Mouse (Mus musculus): Measurements from ENCODE around the gene Prom1.

DNA sequence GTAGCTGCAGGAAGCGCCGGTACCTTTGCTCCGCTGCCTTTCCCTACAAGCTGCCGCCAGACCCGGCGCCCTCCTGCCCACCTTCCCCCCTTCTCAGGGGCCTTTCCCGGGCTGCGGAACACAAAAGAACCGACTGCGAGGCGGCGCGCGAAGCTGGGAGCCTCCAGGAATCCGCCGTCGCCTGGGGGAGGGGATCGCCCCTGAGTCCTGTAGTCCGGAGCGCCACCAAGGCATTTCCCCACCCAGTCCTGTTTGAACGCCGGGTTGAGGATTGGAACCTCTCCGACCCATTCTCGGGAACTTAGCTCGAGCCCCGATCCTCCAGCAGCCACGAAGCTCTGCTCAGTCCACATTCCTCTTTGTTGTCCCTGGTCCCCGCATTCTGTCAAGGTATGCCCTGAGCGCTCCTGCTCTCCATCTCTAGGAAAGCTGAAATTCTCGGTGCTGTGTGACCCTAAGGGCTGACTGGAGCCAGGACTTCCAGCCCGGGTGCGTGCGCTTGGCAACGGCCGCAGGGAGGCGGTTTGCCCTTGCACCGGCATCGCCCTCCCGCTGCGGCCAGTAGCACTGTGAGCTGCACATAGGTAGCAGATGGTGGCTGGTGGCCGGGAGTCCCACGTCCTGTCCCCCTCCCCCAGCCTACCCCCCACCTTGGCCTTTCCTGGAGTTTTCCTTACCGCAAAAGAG is 1.1 kb downstream of the Prom1 start:
- no peak for TF ChIP-seq CTCF (IDR thresholded peaks at IDR 0.05; ENCODE audit: borderline replicate concordance, insufficient read depth, low read length)
- TF ChIP-seq POLR2A (IDR thresholded peaks at IDR 0.05; ENCODE audit: low read depth, low read length): no peak
